Mouse (Mus musculus): ENCODE data around the gene Exoc6b. TPM values are rescaled to one million over a fixed set of nuclear protein-coding genes. Genes with fewer than 3 reads are reported as not detected.

Gene Exoc6b
- polyA plus RNA-seq, 1 experiment from 2014 or later, result 6.7 TPM

DNA sequence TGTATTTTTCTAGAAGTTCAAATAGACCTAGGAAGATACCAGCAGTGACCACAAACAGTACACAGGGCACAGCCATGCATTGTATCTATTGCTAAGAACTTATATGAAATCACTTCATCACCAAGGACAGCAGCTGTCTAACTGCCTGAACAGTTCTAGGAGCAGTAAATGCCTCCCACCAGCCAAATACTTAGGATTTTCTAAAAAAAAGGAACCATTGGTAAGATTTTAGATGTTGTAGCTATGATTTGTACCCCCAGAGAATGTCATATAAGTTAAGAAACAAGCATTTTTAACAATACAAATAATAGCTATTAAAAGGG, 175.6 kb downstream of the Exoc6b start:
- no peaks in the 10 kb centered on the region for H3K9me3 ChIP-seq (ENCODE audit: control insufficient read depth)
- H3K4me1 ChIP-seq (replicated peaks; ENCODE audit: control insufficient read depth, insufficient read depth, low read length), result no peaks in the 10 kb centered on the region
- no peak overlapping the region for H3K9ac ChIP-seq (ENCODE audit: low read depth, low read length)
- H3K4me3 ChIP-seq (ENCODE audit: low read depth, low read length), result no peak overlapping the region
- no peak overlapping the region for H3K4me2 ChIP-seq (replicated peaks; ENCODE audit: low read depth)
- no peak overlapping the region for H3K27ac ChIP-seq (ENCODE audit: low read depth, low read length)
- H3K27me3 ChIP-seq (replicated peaks; ENCODE audit: control insufficient read depth, insufficient read depth, low read length), result no peaks in the 10 kb centered on the region
- no peak for ATAC-seq
- H3K36me3 ChIP-seq (ENCODE audit: control insufficient read depth, insufficient read depth), result no peaks in the 10 kb centered on the region
- no peak for TF ChIP-seq CTCF (IDR thresholded peaks at IDR 0.05; ENCODE audit: low read depth)

DNA sequence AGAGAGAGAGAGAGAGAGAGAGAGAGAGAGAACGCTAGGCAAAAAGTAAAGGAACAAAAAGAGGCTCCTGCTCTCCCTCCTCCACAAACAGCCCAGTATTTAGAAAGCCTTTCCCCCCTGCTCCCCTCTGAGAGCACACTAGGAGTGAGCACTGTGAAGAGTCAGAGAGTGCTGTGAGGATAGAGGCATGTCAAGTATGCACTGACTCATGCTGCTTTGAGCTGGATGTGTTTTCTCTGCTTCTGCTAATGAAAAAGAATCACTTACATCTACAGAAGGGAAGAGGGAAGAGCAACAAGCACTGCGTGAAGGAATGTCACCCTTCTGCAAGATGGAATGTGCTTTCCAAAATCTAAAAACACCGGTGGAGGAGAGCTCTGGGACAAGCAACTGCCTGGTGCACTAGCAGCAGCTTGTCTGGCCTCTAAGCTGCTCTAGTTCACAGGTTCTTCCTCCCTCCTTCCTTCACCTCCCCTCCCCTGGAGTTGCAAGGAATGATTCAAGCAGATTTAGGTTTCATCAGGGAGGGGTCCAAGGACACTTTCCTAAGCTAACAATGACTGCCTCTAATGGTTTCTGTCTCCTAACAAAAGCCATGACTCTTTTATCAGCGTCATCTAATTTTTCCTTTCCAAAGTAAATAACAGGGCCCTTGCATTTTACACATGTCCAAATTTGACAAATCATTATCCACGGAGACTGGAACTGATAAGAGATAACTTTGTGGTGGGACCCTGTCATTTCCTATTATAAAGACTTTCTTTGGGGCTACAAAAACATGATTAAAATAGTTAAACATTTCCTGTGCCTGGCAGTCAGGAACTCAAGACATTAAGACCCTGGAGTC, 176.2 kb downstream of the Exoc6b start:
- Histone ChIP-seq H3K27ac (ENCODE audit: low read depth, low read length) (no peak overlapping the region), H3K9me3 (ENCODE audit: control insufficient read depth) (no peaks in the 10 kb centered on the region), H3K36me3 (ENCODE audit: control insufficient read depth, insufficient read depth) (no peaks in the 10 kb centered on the region), H3K27me3 (replicated peaks; ENCODE audit: control insufficient read depth, insufficient read depth, low read length) (no peaks in the 10 kb centered on the region), H3K4me3 (ENCODE audit: low read depth, low read length) (no peak overlapping the region), H3K4me2 (replicated peaks; ENCODE audit: low read depth) (no peak overlapping the region), H3K4me1 (replicated peaks; ENCODE audit: control insufficient read depth, insufficient read depth, low read length) (no peaks in the 10 kb centered on the region), H3K9ac (ENCODE audit: low read depth, low read length) (no peak overlapping the region)
- WGBS, result 13% methylated on average over 5 of the region's 5 CpGs
- TF ChIP-seq CTCF (IDR thresholded peaks at IDR 0.05; ENCODE audit: low read depth), result no peak
- ATAC-seq, result no peak

DNA sequence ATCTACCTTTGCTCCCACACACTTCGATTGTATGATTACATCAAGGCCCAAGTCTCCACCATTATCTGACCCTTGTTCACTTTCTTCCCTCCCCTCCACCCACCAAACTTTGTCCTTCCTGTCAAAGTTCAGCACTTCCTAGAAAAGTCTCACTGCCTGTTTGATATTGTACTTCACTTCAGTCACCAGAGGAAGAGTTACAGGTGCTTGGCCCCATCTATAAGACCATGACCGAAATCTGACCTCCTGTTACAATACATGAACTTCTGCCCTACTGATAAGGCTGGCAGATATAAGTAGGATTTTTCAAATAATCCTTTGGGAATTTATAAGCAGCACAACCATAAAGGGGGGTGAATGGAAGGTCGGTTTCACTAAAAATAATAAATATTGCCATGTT, 182.8 kb downstream of the Exoc6b start:
- no peak for TF ChIP-seq CTCF (IDR thresholded peaks at IDR 0.05; ENCODE audit: low read depth)
- no peaks in the 10 kb centered on the region for H3K27me3 ChIP-seq (replicated peaks; ENCODE audit: control insufficient read depth, insufficient read depth, low read length)
- WGBS, result 17% methylated on average over 3 of the region's 3 CpGs
- no peak overlapping the region for H3K27ac ChIP-seq (ENCODE audit: low read depth, low read length)
- H3K4me1 ChIP-seq (replicated peaks; ENCODE audit: control insufficient read depth, insufficient read depth, low read length), result 0 out of 2 replicates have a peak, but pooled peaks cover 3% of the 10 kb centered on the region
- no peak overlapping the region for H3K4me2 ChIP-seq (replicated peaks; ENCODE audit: low read depth)
- no peaks in the 10 kb centered on the region for H3K36me3 ChIP-seq (ENCODE audit: control insufficient read depth, insufficient read depth)
- H3K9me3 ChIP-seq (ENCODE audit: control insufficient read depth), result no peaks in the 10 kb centered on the region
- no peak overlapping the region for H3K9ac ChIP-seq (ENCODE audit: low read depth, low read length)
- peak; percentile 81 for ATAC-seq
- no peak overlapping the region for H3K4me3 ChIP-seq (ENCODE audit: low read depth, low read length)

DNA sequence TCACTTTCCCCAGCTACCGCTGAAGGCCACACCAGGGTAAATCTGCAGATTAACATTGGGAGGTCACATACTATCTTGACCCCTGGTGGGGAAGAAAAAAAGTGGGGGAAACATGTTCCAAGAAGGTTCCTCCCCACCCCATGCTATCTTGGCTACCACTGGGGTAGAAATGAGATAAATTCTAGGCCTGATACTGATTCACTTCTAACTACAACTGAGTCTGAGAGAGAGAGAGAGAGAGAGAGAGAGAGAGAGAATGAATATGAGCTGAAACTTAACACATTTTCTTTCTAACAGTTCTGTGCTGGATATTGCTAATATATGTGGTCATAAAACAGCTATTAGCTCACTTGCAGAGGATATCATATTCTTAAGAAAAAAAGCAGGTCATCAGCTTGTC, 184.2 kb downstream of the Exoc6b start:
- Histone ChIP-seq H3K27me3 (replicated peaks; ENCODE audit: control insufficient read depth, insufficient read depth, low read length) (no peaks in the 10 kb centered on the region), H3K4me3 (ENCODE audit: low read depth, low read length) (no peak overlapping the region), H3K36me3 (ENCODE audit: control insufficient read depth, insufficient read depth) (no peaks in the 10 kb centered on the region), H3K4me2 (replicated peaks; ENCODE audit: low read depth) (no peak overlapping the region), H3K9ac (ENCODE audit: low read depth, low read length) (no peak overlapping the region), H3K9me3 (ENCODE audit: control insufficient read depth) (no peaks in the 10 kb centered on the region), H3K27ac (ENCODE audit: low read depth, low read length) (no peak overlapping the region), H3K4me1 (replicated peaks; ENCODE audit: control insufficient read depth, insufficient read depth, low read length) (0 out of 2 replicates have a peak, but pooled peaks cover 3% of the 10 kb centered on the region)
- no peak for TF ChIP-seq CTCF (IDR thresholded peaks at IDR 0.05; ENCODE audit: low read depth)
- no peak for ATAC-seq
- 39% methylated on average over 1 of the region's 1 CpGs for WGBS

DNA sequence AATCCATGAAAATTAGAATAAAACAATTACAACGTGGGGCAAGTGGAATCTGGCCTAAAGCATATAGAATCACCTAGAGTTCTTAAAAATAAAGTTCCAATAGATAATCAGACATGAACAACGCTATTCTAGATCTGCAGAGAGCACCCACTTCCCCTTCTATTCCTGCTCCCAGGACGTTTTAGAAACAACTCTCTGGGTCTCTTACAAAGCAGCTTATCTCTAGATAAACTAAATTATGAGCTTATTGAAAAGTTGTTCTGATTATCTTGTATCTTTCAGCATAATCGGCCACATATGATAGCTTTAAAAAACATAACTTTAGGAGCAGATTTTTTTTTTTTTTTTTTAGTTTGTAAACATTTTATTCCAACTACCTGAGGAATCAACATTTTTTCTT, 185.6 kb downstream of the Exoc6b start:
- Histone ChIP-seq H3K27me3 (replicated peaks; ENCODE audit: control insufficient read depth, insufficient read depth, low read length) (no peaks in the 10 kb centered on the region), H3K36me3 (ENCODE audit: control insufficient read depth, insufficient read depth) (no peaks in the 10 kb centered on the region), H3K27ac (ENCODE audit: low read depth, low read length) (no peak overlapping the region), H3K4me2 (replicated peaks; ENCODE audit: low read depth) (no peak overlapping the region), H3K4me1 (replicated peaks; ENCODE audit: control insufficient read depth, insufficient read depth, low read length) (0 out of 2 replicates have a peak, but pooled peaks cover 3% of the 10 kb centered on the region), H3K9ac (ENCODE audit: low read depth, low read length) (no peak overlapping the region), H3K9me3 (ENCODE audit: control insufficient read depth) (no peaks in the 10 kb centered on the region), H3K4me3 (ENCODE audit: low read depth, low read length) (no peak overlapping the region)
- 40% methylated on average over 4 of the region's 4 CpGs for WGBS
- TF ChIP-seq CTCF (IDR thresholded peaks at IDR 0.05; ENCODE audit: low read depth), result no peak
- no peak for ATAC-seq

DNA sequence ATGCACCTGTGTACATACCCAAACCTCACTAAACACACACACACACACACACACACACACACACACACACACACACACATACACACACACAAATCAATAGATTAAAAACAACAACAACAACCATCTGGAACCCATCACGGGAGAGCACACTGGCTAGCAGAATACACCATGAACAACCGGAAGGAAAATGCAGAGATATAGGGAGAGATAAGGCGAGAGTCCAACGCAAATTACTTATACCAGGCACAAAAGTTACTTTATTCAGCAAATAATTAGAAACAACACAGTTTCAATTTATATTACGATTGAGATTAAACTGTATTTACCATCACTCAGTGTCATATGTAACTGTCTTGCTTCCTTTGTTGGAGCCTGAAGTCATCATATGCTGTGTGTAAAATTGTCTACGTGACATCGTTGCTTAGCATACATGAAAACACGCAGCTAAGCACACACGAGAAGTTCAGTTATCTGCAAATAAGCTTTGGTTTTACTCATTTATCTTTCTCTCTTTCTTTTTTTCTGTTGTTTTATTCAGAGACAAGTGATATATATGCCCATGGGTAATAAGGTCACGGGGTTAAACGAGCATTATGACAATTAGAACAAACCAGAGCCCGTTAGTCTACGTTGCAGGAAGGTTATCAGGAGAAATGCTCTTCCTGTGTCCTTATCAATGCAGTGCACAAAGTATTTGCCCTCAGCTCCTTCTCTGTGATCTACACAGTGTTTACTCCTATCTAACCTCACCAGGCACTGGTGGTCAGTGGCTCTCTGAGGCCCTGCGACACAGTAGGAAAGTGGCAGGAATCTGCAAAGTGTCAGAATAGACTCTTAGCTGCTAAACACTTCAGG, 186.4 kb downstream of the Exoc6b start:
- H3K27me3 ChIP-seq (replicated peaks; ENCODE audit: control insufficient read depth, insufficient read depth, low read length), result no peaks in the 10 kb centered on the region
- H3K36me3 ChIP-seq (ENCODE audit: control insufficient read depth, insufficient read depth), result no peaks in the 10 kb centered on the region
- H3K4me1 ChIP-seq (replicated peaks; ENCODE audit: control insufficient read depth, insufficient read depth, low read length), result 0 out of 2 replicates have a peak, but pooled peaks cover 3% of the 10 kb centered on the region
- no peak overlapping the region for H3K4me2 ChIP-seq (replicated peaks; ENCODE audit: low read depth)
- no peak overlapping the region for H3K9ac ChIP-seq (ENCODE audit: low read depth, low read length)
- WGBS, result 40% methylated on average over 14 of the region's 14 CpGs
- H3K4me3 ChIP-seq (ENCODE audit: low read depth, low read length), result no peak overlapping the region
- no peak for TF ChIP-seq CTCF (IDR thresholded peaks at IDR 0.05; ENCODE audit: low read depth)
- no peak overlapping the region for H3K27ac ChIP-seq (ENCODE audit: low read depth, low read length)
- no peaks in the 10 kb centered on the region for H3K9me3 ChIP-seq (ENCODE audit: control insufficient read depth)
- ATAC-seq, result no peak
